Mouse (Mus musculus) embryonic fibroblast, embryonic 13.5 days (primary cell): ENCODE data around the gene Xlr4c.
"Not testable (repeated sequence)": the region's sequence is repeated elsewhere in the genome, so short reads cannot be mapped to it uniquely, and the experiment has no call there.

ENCODE experiments used
- CTCF ChIP-seq: IDR thresholded peaks from 2 replicates; pipeline ENCODE4 v1.5.1; 2011; ENCODE audit warnings: mild to moderate bottlenecking, control low read depth, low read length, moderate library complexity, borderline replicate concordance; ENCODE audit not compliant: insufficient read depth
- POLR2A ChIP-seq: IDR thresholded peaks from 2 replicates; pipeline ENCODE4 v1.6.1; 2011; ENCODE audit warnings: low read depth, mild to moderate bottlenecking, control low read depth, low read length, moderate library complexity

GRCm38 (mm10) chrX:73265270-73265669 lies 22.3 kb upstream of the Xlr4c start, which contains the start of gene Xlr3c:
- TF ChIP-seq POLR2A, CTCF: not testable (repeated sequence)
